Mouse (Mus musculus): ENCODE measurements around the gene Usp27x. TPM values are rescaled to one million over a fixed set of nuclear protein-coding genes. Genes with fewer than 3 reads are reported as not detected.

Gene Usp27x
- polyA plus RNA-seq (2014; fragmentation: Illumina TruSeq; extraction: RNeasy Lipid Tissue Mini Kit (QIAGEN cat#74804); ENCODE audit: low read depth, low replicate concordance) = 0.42 TPM

GRCm38 (mm10) chrX:7375716-7376480, at the start of gene Usp27x:
Gene Usp27x, minus strand, starts transcription at chrX:7375830.

Other genes starting within 250 kb of the Usp27x start
- 1.4 TPM for gene Clcn5, start 56.5 kb downstream of the Usp27x start, polyA plus RNA-seq (2014; fragmentation: Illumina TruSeq; extraction: RNeasy Lipid Tissue Mini Kit (QIAGEN cat#74804); ENCODE audit: low read depth, low replicate concordance)
- not detected for gene Foxp3, start 197.8 kb upstream of the Usp27x start, polyA plus RNA-seq (2014; fragmentation: Illumina TruSeq; extraction: RNeasy Lipid Tissue Mini Kit (QIAGEN cat#74804); ENCODE audit: low read depth, low replicate concordance)
- gene Ppp1r3f, start 198.5 kb upstream of the Usp27x start, polyA plus RNA-seq (2014; fragmentation: Illumina TruSeq; extraction: RNeasy Lipid Tissue Mini Kit (QIAGEN cat#74804); ENCODE audit: low read depth, low replicate concordance) = 1.3 TPM
- gene Ccdc22, start 229.7 kb upstream of the Usp27x start, polyA plus RNA-seq (2014; fragmentation: Illumina TruSeq; extraction: RNeasy Lipid Tissue Mini Kit (QIAGEN cat#74804); ENCODE audit: low read depth, low replicate concordance) = 11.1 TPM
- gene Cacna1f, start 231.3 kb upstream of the Usp27x start, polyA plus RNA-seq (2014; fragmentation: Illumina TruSeq; extraction: RNeasy Lipid Tissue Mini Kit (QIAGEN cat#74804); ENCODE audit: low read depth, low replicate concordance) = not detected